Mouse (Mus musculus): ENCODE measurements around the gene Slc27a3. TPM values are rescaled to one million over a fixed set of nuclear protein-coding genes. Genes with fewer than 3 reads are reported as not detected.
A peak's percentile ranks its signal among the peaks of the same experiment; 100 is the strongest.

Gene Slc27a3
- polyA plus RNA-seq, 1 experiment: 3.7 TPM

DNA sequence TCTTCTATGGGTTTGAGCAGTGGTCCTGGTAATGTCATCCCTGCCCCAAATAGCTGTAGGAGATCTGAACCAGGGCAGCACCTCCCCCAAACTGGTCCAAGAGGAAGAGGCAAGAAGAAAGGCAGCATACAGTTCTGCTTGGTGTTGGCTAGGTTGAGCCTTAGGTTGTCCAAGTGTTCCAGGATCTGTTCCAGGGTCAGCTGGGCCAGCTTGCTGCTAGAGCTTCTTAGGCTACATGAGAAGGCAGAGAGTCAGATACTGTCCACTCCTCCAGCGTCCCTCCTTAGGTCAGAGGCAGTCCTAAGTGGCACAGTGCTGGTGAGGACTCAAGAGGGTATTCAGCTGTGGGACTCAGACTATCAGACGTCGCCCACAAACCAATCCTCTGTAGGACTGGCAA lies 2.9 kb upstream of the Slc27a3 start:
- 96% methylated on average over 3 of the region's 3 CpGs for WGBS
- no peak overlapping the region for H3K4me3 ChIP-seq (ENCODE audit: low read depth, low read length)
- H3K27ac ChIP-seq (ENCODE audit: insufficient read depth, low read depth, low read length): no peak overlapping the region
- H3K27me3 ChIP-seq (ENCODE audit: control insufficient read depth, insufficient read depth, low read length): no peaks in the 10 kb centered on the region
- peaks cover 11% of the 10 kb centered on the region for H3K4me1 ChIP-seq (ENCODE audit: control insufficient read depth, insufficient read depth, insufficient read length, low read length)
- TF ChIP-seq CTCF (IDR thresholded peaks at IDR 0.05; ENCODE audit: extremely low read depth, insufficient read length, insufficient replicate concordance, low read depth, low read length): no peak
- TF ChIP-seq POLR2A (IDR thresholded peaks at IDR 0.05; ENCODE audit: low read depth, low read length): no peak
- H3K36me3 ChIP-seq (ENCODE audit: control insufficient read depth, insufficient read depth, low read length): peaks cover 57% of the 10 kb centered on the region

DNA sequence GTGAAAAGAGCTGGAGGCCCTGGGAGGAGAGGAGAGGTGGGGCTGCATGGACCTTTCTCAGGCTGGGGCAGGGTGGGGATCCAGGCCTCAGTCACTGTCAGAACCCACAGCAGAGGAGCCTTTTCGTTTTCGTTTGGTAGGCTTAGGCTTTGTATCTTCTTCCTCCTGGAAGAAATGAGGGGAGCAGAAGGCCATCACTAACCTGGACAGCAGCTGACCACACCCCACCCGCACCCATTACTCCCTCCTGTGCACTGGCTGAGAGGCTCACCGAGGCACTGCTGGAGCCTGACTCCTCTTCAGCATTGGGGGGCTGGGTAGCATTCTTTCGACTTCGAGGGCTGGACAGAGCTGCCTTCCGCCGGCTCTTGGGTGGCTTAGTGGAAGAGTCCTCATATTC lies 2.2 kb upstream of the Slc27a3 start:
- Histone ChIP-seq H3K4me3 (ENCODE audit: low read depth, low read length) (no peak overlapping the region), H3K27me3 (ENCODE audit: control insufficient read depth, insufficient read depth, low read length) (no peaks in the 10 kb centered on the region), H3K36me3 (ENCODE audit: control insufficient read depth, insufficient read depth, low read length) (peaks cover 52% of the 10 kb centered on the region), H3K27ac (ENCODE audit: insufficient read depth, low read depth, low read length) (no peak overlapping the region), H3K4me1 (ENCODE audit: control insufficient read depth, insufficient read depth, insufficient read length, low read length) (peaks cover 11% of the 10 kb centered on the region)
- 88% methylated on average over 8 of the region's 8 CpGs for WGBS
- TF ChIP-seq CTCF (IDR thresholded peaks at IDR 0.05; ENCODE audit: extremely low read depth, insufficient read length, insufficient replicate concordance, low read depth, low read length) (no peak), POLR2A (IDR thresholded peaks at IDR 0.05; ENCODE audit: low read depth, low read length) (no peak)

DNA sequence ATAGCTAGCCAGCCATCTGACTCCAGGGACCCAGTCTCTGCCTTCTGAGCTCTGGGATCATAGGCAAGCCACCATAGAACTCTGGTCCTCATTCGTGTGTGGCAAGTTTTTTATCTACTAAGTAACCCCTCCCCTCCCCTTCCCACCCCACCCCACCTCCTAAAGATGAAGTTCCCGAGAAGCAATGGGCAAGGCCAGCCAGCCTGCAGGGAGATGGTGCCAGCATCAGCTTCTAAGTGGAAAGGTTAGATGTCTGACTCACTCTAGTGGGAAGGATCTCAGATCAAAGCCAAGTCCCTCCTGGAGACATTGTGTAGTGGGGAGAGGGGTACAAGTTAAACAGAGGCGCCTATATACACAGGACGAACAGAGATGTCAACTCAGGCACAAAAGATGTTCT lies 1.3 kb upstream of the Slc27a3 start:
- WGBS: 77% methylated on average over 4 of the region's 4 CpGs

DNA sequence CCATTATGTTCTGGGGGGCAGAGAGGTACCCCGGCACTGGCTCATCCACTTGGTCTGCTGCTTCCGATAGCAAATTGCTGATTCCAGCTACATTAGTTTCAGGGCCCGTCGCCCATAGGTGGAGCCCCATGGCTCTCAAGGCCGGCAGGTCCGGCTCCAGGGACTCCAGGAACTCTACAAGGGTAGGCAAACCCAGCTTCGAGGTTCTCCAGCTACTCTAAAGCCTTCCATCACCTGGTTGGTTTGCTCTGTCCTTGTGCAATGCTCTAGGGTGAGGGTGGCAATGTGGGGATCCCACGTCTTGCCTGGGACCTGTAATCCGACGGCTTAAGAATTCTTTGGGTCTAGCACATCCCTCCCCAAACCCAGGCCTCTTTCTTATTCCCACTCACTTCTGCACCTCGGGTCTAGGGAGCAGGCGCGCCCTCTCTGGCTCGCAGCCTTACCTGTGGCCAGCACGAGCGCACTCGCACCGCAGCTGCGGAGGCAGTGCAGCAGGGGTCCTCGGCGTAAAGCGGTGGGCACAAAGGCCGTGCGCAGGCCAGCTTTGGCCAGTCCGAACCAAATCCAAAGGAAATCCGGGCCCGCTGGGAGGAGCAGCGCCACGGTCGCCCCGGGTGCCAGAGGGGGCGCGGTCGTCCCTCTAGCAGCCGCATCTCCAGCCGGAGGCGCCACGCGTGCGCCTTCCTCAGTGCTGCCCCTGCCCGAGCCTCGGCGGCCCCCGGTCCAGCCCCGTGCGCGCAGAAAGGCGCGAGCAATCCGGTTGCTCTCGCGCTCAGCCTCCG lies 820 bp downstream of the Slc27a3 start:
- H3K27ac ChIP-seq (ENCODE audit: insufficient read depth, low read depth, low read length): no peak overlapping the region
- H3K36me3 ChIP-seq (ENCODE audit: control insufficient read depth, insufficient read depth, low read length): peaks cover 26% of the 10 kb centered on the region
- TF ChIP-seq POLR2A (IDR thresholded peaks at IDR 0.05; ENCODE audit: low read depth, low read length) (no peak), CTCF (IDR thresholded peaks at IDR 0.05; ENCODE audit: extremely low read depth, insufficient read length, insufficient replicate concordance, low read depth, low read length) (no peak)
- WGBS: 8% methylated on average over 52 of the region's 53 CpGs
- H3K4me3 ChIP-seq (ENCODE audit: low read depth, low read length): peak overlapping the region; percentile 66
- peaks cover 11% of the 10 kb centered on the region for H3K4me1 ChIP-seq (ENCODE audit: control insufficient read depth, insufficient read depth, insufficient read length, low read length)
- H3K27me3 ChIP-seq (ENCODE audit: control insufficient read depth, insufficient read depth, low read length): no peaks in the 10 kb centered on the region

More for the DNA sequence above, 1.3 kb upstream of the Slc27a3 start:
- Histone ChIP-seq H3K4me1 (ENCODE audit: control insufficient read depth, insufficient read depth, insufficient read length, low read length) (peaks cover 11% of the 10 kb centered on the region), H3K27ac (ENCODE audit: insufficient read depth, low read depth, low read length) (no peak overlapping the region), H3K27me3 (ENCODE audit: control insufficient read depth, insufficient read depth, low read length) (no peaks in the 10 kb centered on the region), H3K36me3 (ENCODE audit: control insufficient read depth, insufficient read depth, low read length) (peaks cover 43% of the 10 kb centered on the region), H3K4me3 (ENCODE audit: low read depth, low read length) (no peak overlapping the region)
- no peak for TF ChIP-seq POLR2A (IDR thresholded peaks at IDR 0.05; ENCODE audit: low read depth, low read length)
- TF ChIP-seq CTCF (IDR thresholded peaks at IDR 0.05; ENCODE audit: extremely low read depth, insufficient read length, insufficient replicate concordance, low read depth, low read length): no peak

DNA sequence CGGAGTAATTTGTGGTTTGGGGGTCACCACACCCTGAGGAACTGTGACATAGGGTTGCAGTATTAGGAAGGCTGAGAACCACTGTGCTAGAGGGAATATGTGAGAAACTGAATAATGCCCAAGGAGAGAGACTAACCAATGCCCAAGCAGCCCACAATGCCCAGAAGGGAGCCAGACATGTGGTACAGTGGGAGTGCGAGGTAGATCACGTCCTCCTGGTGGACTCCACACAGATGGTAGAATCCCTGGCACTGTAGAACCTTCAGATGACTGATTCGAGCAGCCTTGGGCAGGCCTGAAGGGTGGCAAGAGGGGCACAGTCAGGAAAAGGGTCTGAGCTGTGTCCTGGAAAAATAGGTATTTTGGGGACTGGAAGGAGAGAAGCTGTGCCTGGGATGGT lies 1.5 kb downstream of the Slc27a3 start:
- Histone ChIP-seq H3K27ac (ENCODE audit: insufficient read depth, low read depth, low read length) (no peak overlapping the region), H3K4me1 (ENCODE audit: control insufficient read depth, insufficient read depth, insufficient read length, low read length) (peaks cover 11% of the 10 kb centered on the region), H3K27me3 (ENCODE audit: control insufficient read depth, insufficient read depth, low read length) (no peaks in the 10 kb centered on the region), H3K36me3 (ENCODE audit: control insufficient read depth, insufficient read depth, low read length) (peaks cover 19% of the 10 kb centered on the region), H3K4me3 (ENCODE audit: low read depth, low read length) (no peak overlapping the region)
- TF ChIP-seq CTCF (IDR thresholded peaks at IDR 0.05; ENCODE audit: extremely low read depth, insufficient read length, insufficient replicate concordance, low read depth, low read length): no peak
- no peak for TF ChIP-seq POLR2A (IDR thresholded peaks at IDR 0.05; ENCODE audit: low read depth, low read length)
- 89% methylated on average over 4 of the region's 4 CpGs for WGBS

DNA sequence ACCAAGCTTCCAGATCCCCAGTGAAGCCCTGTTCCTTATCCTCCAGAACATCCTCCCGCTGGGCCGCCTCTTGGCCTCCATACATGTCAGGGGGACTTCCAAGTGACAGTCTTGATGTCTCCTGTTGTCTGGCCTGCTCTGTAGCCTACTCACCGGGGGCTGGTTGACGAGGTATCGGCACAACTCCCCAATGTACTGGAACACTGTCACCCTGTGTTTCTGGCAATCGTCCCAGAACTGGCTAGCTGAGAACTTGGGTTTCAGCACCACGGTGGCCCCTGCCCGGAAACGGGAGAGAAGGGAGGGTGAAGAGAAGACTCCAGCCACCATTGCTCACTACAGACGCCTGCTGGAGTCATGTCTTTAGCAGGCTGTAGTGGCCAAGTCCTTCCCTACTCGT lies 2.3 kb downstream of the Slc27a3 start:
- no peaks in the 10 kb centered on the region for H3K27me3 ChIP-seq (ENCODE audit: control insufficient read depth, insufficient read depth, low read length)
- H3K27ac ChIP-seq (ENCODE audit: insufficient read depth, low read depth, low read length): no peak overlapping the region
- TF ChIP-seq POLR2A (IDR thresholded peaks at IDR 0.05; ENCODE audit: low read depth, low read length): no peak
- no peak for TF ChIP-seq CTCF (IDR thresholded peaks at IDR 0.05; ENCODE audit: extremely low read depth, insufficient read length, insufficient replicate concordance, low read depth, low read length)
- no peak overlapping the region for H3K4me3 ChIP-seq (ENCODE audit: low read depth, low read length)
- 60% methylated on average over 11 of the region's 11 CpGs for WGBS
- peaks cover 11% of the 10 kb centered on the region for H3K4me1 ChIP-seq (ENCODE audit: control insufficient read depth, insufficient read depth, insufficient read length, low read length)
- peaks cover 12% of the 10 kb centered on the region for H3K36me3 ChIP-seq (ENCODE audit: control insufficient read depth, insufficient read depth, low read length)

DNA sequence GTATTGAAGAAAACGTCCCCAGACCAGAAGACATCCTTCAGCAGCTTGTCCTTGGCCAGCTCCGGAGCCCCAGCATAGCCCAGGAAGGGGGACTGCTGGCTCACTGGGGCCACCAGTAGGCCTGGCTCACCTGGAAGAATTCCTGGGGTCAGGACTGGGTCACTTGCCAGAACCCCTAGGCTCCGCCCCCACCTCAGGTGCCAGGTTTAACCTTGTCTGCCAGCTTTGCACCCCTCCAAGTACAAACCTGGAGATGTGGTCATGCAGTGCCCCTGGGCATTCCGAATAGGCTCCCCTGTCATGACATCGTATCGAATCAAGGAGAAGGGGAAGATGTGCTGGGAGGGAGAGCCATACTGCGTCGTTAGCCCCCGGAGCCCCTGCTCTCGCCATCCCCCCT lies 2.9 kb downstream of the Slc27a3 start:
- peaks cover 11% of the 10 kb centered on the region for H3K4me1 ChIP-seq (ENCODE audit: control insufficient read depth, insufficient read depth, insufficient read length, low read length)
- 92% methylated on average over 10 of the region's 10 CpGs for WGBS
- TF ChIP-seq POLR2A (IDR thresholded peaks at IDR 0.05; ENCODE audit: low read depth, low read length) (no peak), CTCF (IDR thresholded peaks at IDR 0.05; ENCODE audit: extremely low read depth, insufficient read length, insufficient replicate concordance, low read depth, low read length) (no peak)
- H3K27me3 ChIP-seq (ENCODE audit: control insufficient read depth, insufficient read depth, low read length): no peaks in the 10 kb centered on the region
- no peak overlapping the region for H3K27ac ChIP-seq (ENCODE audit: insufficient read depth, low read depth, low read length)
- H3K36me3 ChIP-seq (ENCODE audit: control insufficient read depth, insufficient read depth, low read length): peaks cover 6% of the 10 kb centered on the region
- H3K4me3 ChIP-seq (ENCODE audit: low read depth, low read length): no peak overlapping the region
